Mouse (Mus musculus) gastrocnemius, adult 18-20 months (tissue): ENCODE measurements around the gene Parp14. TPM values are rescaled to one million over a fixed set of nuclear protein-coding genes. Genes with fewer than 3 reads are reported as not detected.
"Not testable (repeated sequence)": the region's sequence is repeated elsewhere in the genome, so short reads cannot be mapped to it uniquely, and the experiment has no call there.

Experiments
- DNase-seq: peaks from one replicate; pipeline ENCODE4 v3.0.0; 2021; ENCODE audit warnings: low spot score
- long read RNA-seq, 2 experiments: library from polyadenylated mRNA; stranded (forward); transcript quantifications; one replicate each; pipeline ENCODE4 v2.0.0; 2021
- total RNA-seq, 2 experiments: library from RNA; stranded (reverse); gene quantifications; 2 replicates each; pipeline ENCODE4 v1.2.3; 2021

Gene Parp14
- 1 to 10 TPM; 2.1 to 3.5 TPM for total RNA-seq
- long read RNA-seq, experiment 1, partial matches to known transcripts: 0 of 1 reads
- long read RNA-seq, experiment 1, other reads (novel, unspliced or antisense): 1 of 1 reads
- long read RNA-seq, experiment 2, partial matches to known transcripts: 1 of 1 reads
- long read RNA-seq, experiment 2, other reads (novel, unspliced or antisense): 0 of 1 reads

GRCm38 (mm10) chr16:35871048-35871851 is at the start of gene Parp14:
TSS of gene Parp14 (minus strand) at chr16:35871544.
- peak; percentile 23 for DNase-seq

- DNase-seq: no peak
These were observed 47.6 kb upstream of the Parp14 start for GRCm38 (mm10) chr16:35918721-35919543.

GRCm38 (mm10) chr16:35914301-35914700 is 43.0 kb upstream of the Parp14 start:
- DNase-seq: no peak

- no peak for DNase-seq
These were observed 42.2 kb upstream of the Parp14 start for GRCm38 (mm10) chr16:35913526-35913925.

- no peak for DNase-seq
These were observed 40.1 kb upstream of the Parp14 start for GRCm38 (mm10) chr16:35911449-35911848.

GRCm38 (mm10) chr16:35907432-35908201 is 36.3 kb upstream of the Parp14 start:
- peak; percentile 56 for DNase-seq

- no peak for DNase-seq
These were observed 35.5 kb upstream of the Parp14 start for GRCm38 (mm10) chr16:35906887-35907286.

GRCm38 (mm10) chr16:35905819-35906485 is 34.6 kb upstream of the Parp14 start:
- DNase-seq: no peak

- DNase-seq: no peak
These were observed 34.0 kb upstream of the Parp14 start for GRCm38 (mm10) chr16:35905355-35905754.

GRCm38 (mm10) chr16:35904121-35904736 is 32.9 kb upstream of the Parp14 start:
- DNase-seq: no peak

- no peak for DNase-seq
These were observed 31.8 kb upstream of the Parp14 start for GRCm38 (mm10) chr16:35903014-35903640.

- DNase-seq: no peak
These were observed 29.2 kb upstream of the Parp14 start for GRCm38 (mm10) chr16:35900541-35900940.

- no peak for DNase-seq
These were observed 23.7 kb upstream of the Parp14 start for GRCm38 (mm10) chr16:35894997-35895396.

- DNase-seq: not testable (repeated sequence)
These were observed 20.3 kb upstream of the Parp14 start for GRCm38 (mm10) chr16:35891603-35892002.

GRCm38 (mm10) chr16:35890645-35891044 is 19.3 kb upstream of the Parp14 start:
- no peak for DNase-seq

GRCm38 (mm10) chr16:35888910-35889309 is 17.6 kb upstream of the Parp14 start:
- no peak for DNase-seq

GRCm38 (mm10) chr16:35888174-35888573 is 16.8 kb upstream of the Parp14 start:
- no peak for DNase-seq

- peak; percentile 66 for DNase-seq
These were observed 3.1 kb upstream of the Parp14 start for GRCm38 (mm10) chr16:35874416-35874815.

- no peak for DNase-seq
These were observed 1.2 kb upstream of the Parp14 start for GRCm38 (mm10) chr16:35872410-35873006.
